Mouse (Mus musculus): ENCODE data around the gene Cdh4.

- TF ChIP-seq CTCF (IDR thresholded peaks at IDR 0.05; ENCODE audit: low read depth, low read length): no peak
- TF ChIP-seq GATA1 (IDR thresholded peaks at IDR 0.05; ENCODE audit: borderline replicate concordance, low read length): no peak
Measured at GRCm38 (mm10) chr2:179842610-179843389, 400.6 kb downstream of the Cdh4 start.
